Mouse (Mus musculus): ENCODE data around the gene Lamc2.
"Not testable (repeated sequence)": the region's sequence is repeated elsewhere in the genome, so short reads cannot be mapped to it uniquely, and the experiment has no call there.

Lamc2 gene

GRCm38 (mm10) chr1:153094226-153095076 is 91.8 kb downstream of the Lamc2 start:
- DNase-seq (ENCODE audit: low read depth) = no peak

GRCm38 (mm10) chr1:153093581-153093980 is 92.7 kb downstream of the Lamc2 start:
- no peak for DNase-seq (ENCODE audit: low read depth)

- DNase-seq (ENCODE audit: low read depth) = no peak
Measured at GRCm38 (mm10) chr1:153093172-153093571, 93.1 kb downstream of the Lamc2 start.

- peak; percentile 51 for DNase-seq (ENCODE audit: low read depth)
Measured at GRCm38 (mm10) chr1:153092237-153092975, 93.8 kb downstream of the Lamc2 start.

GRCm38 (mm10) chr1:153091438-153092236 is 94.6 kb downstream of the Lamc2 start:
- DNase-seq (ENCODE audit: low read depth) = no peak

GRCm38 (mm10) chr1:153090807-153091206 is 95.4 kb downstream of the Lamc2 start:
- no peak for DNase-seq (ENCODE audit: low read depth)

GRCm38 (mm10) chr1:153090081-153090480 is 96.2 kb downstream of the Lamc2 start:
- no peak for DNase-seq (ENCODE audit: low read depth)

GRCm38 (mm10) chr1:153087771-153088170 is 98.5 kb downstream of the Lamc2 start:
- DNase-seq (ENCODE audit: low read depth) = peak; percentile 50

GRCm38 (mm10) chr1:153085198-153085597 is 101.0 kb downstream of the Lamc2 start:
- peak; percentile 70 for DNase-seq (ENCODE audit: low read depth)

- no peak for DNase-seq (ENCODE audit: low read depth)
Measured at GRCm38 (mm10) chr1:153084191-153084590, 102.1 kb downstream of the Lamc2 start.

GRCm38 (mm10) chr1:153083233-153083632 is 103.0 kb downstream of the Lamc2 start:
- DNase-seq (ENCODE audit: low read depth) = not testable (repeated sequence)

GRCm38 (mm10) chr1:153075955-153076354 is 110.3 kb downstream of the Lamc2 start:
- no peak for DNase-seq (ENCODE audit: low read depth)

- DNase-seq (ENCODE audit: low read depth) = no peak
Measured at GRCm38 (mm10) chr1:153075087-153075736, 111.0 kb downstream of the Lamc2 start.

GRCm38 (mm10) chr1:153073441-153073840 is 112.8 kb downstream of the Lamc2 start:
- DNase-seq (ENCODE audit: low read depth) = no peak
